Mouse (Mus musculus) layer of hippocampus, adult 8-10 months (tissue): ENCODE results near the gene Fxr2. TPM values are rescaled to one million over a fixed set of nuclear protein-coding genes. Genes with fewer than 3 reads are reported as not detected.

ENCODE experiments used
- microRNA-seq, 2 experiments: library from miRNA; unstranded; fragments of <30 nt; microRNA quantifications; one replicate each; pipeline ENCODE4 v1.2.0; 2022
- total RNA-seq, 4 experiments: library from RNA; stranded (reverse); gene quantifications; 2 replicates each; pipeline ENCODE4 v1.2.4; 2022

Gene Fxr2
- total RNA-seq, 4 experiments from 2014 or later, result 132 to 154 (median 139) TPM

Small RNAs within 50 kb of the gene (microRNA-seq; reads per million reads assigned to microRNA genes)
- 2.9 to 8.8 reads per million in 2 experiments for gene Mir1934
- 0 reads per million in 2 experiments for gene Mir467f

Other genes starting within 250 kb of the Fxr2 start
- gene Naa38, start 237.5 kb upstream of the Fxr2 start, total RNA-seq, result 100 to 1,000 TPM; 101 to 126 (median 111) TPM
- 10 to 100 TPM; 37.5 to 51.2 (median 46.5) TPM for gene Cyb5d1, start 237.4 kb upstream of the Fxr2 start, total RNA-seq
- 1 to 10 TPM; 2.2 to 2.8 (median 2.5) TPM for gene Tmem88, start 234.8 kb upstream of the Fxr2 start, total RNA-seq
- gene Kdm6b, start 219.3 kb upstream of the Fxr2 start, total RNA-seq, result 10 to 100 TPM; 32.3 to 36.4 (median 34.8) TPM
- 1 to 10 TPM; 3.1 to 6.3 (median 5.0) TPM for gene Dnah2, start 83.9 kb upstream of the Fxr2 start, total RNA-seq
- gene Efnb3, start 72.8 kb upstream of the Fxr2 start, total RNA-seq, result 100 to 1,000 TPM; 115 to 132 (median 124) TPM
- 10 to 100 TPM; 12.2 to 17.8 (median 12.3) TPM for gene Wrap53, start 52.7 kb upstream of the Fxr2 start, total RNA-seq
- gene Trp53, start 52.6 kb upstream of the Fxr2 start, total RNA-seq, result 10 to 100 TPM; 27.7 to 36.7 (median 33.7) TPM
- gene Atp1b2, start 27.0 kb upstream of the Fxr2 start, total RNA-seq, result 100 to 1,000 TPM; 386 to 493 (median 443) TPM
- gene Shbg, start 15.1 kb upstream of the Fxr2 start, total RNA-seq, result under 1 TPM in 2 of 4 experiments, not detected in 2; 0.59 to 0.92 TPM
- 10 to 100 TPM; 13.3 to 19.2 (median 14.8) TPM for gene Sat2, start 11.0 kb upstream of the Fxr2 start, total RNA-seq
- gene Sox15, start 22.3 kb downstream of the Fxr2 start, total RNA-seq, result not detected
- gene Mpdu1, start 29.7 kb downstream of the Fxr2 start, total RNA-seq, result 10 to 100 TPM; 51.3 to 60.6 (median 56.8) TPM
- 100 to 1,000 TPM in 1 of 4 experiments, 10 to 100 TPM in 3; 10.8 to 113 (median 55.2) TPM for gene Cd68, start 33.2 kb downstream of the Fxr2 start, total RNA-seq
- gene Eif4a1, start 39.4 kb downstream of the Fxr2 start, total RNA-seq, result 100 to 1,000 TPM; 319 to 328 (median 325) TPM
- gene Senp3, start 49.1 kb downstream of the Fxr2 start, total RNA-seq, result 100 to 1,000 TPM in 3 of 4 experiments, 10 to 100 TPM in 1; 82.9 to 123 (median 105) TPM
- gene Tnfsf13, start 52.8 kb downstream of the Fxr2 start, total RNA-seq, result 1 to 10 TPM; 2.9 to 3.8 (median 3.2) TPM
- 10 to 100 TPM in 3 of 4 experiments, 1 to 10 TPM in 1; 9.5 to 17.3 (median 14.4) TPM for gene Tnfsf12, start 62.9 kb downstream of the Fxr2 start, total RNA-seq
- 1 to 10 TPM in 3 of 4 experiments, under 1 TPM in 1; 0.83 to 2.2 (median 1.3) TPM for gene Tnfsfm13, start 63.1 kb downstream of the Fxr2 start, total RNA-seq
- 10 to 100 TPM; 53.8 to 60.8 (median 59.1) TPM for gene Polr2a, start 125.6 kb downstream of the Fxr2 start, total RNA-seq
- not detected for gene Slc35g3, start 129.0 kb downstream of the Fxr2 start, total RNA-seq
- 100 to 1,000 TPM; 121 to 145 (median 129) TPM for gene Zbtb4, start 132.9 kb downstream of the Fxr2 start, total RNA-seq
- gene Chrnb1, start 163.0 kb downstream of the Fxr2 start, total RNA-seq, result 1 to 10 TPM in 3 of 4 experiments, under 1 TPM in 1; 0.49 to 2.2 (median 1.1) TPM
- 10 to 100 TPM; 26.1 to 36.5 (median 30.6) TPM for gene Fgf11, start 168.9 kb downstream of the Fxr2 start, total RNA-seq
- gene Tmem102, start 172.6 kb downstream of the Fxr2 start, total RNA-seq, result under 1 TPM in 2 of 4 experiments, not detected in 2; 0.17 to 0.47 TPM
- not detected for gene Gm39566, start 182.3 kb downstream of the Fxr2 start, total RNA-seq
- gene Spem2, start 185.5 kb downstream of the Fxr2 start, total RNA-seq, result not detected
- under 1 TPM in 2 of 4 experiments, not detected in 2; 0.31 to 0.75 TPM for gene Spem1, start 189.2 kb downstream of the Fxr2 start, total RNA-seq
- 100 to 1,000 TPM; 189 to 200 (median 199) TPM for gene Nlgn2, start 204.8 kb downstream of the Fxr2 start, total RNA-seq
- gene Tmem256, start 205.5 kb downstream of the Fxr2 start, total RNA-seq, result 100 to 1,000 TPM; 113 to 131 (median 121) TPM
- 10 to 100 TPM; 17.1 to 21.8 (median 20.0) TPM for gene Plscr3, start 213.4 kb downstream of the Fxr2 start, total RNA-seq
- gene Tnk1, start 225.7 kb downstream of the Fxr2 start, total RNA-seq, result not detected
- not detected for gene Tmem95, start 245.0 kb downstream of the Fxr2 start, total RNA-seq
- 1 to 10 TPM; 1.4 to 2.8 (median 1.6) TPM for gene Kctd11, start 248.4 kb downstream of the Fxr2 start, total RNA-seq